Mouse (Mus musculus) frontal cortex, postnatal 25 days (tissue): ENCODE data around the gene Ndrg3.

Experiments
- DNase-seq, 2 experiments: peaks; one replicate each; pipeline ENCODE4 v3.0.0; 2022; ENCODE audit warnings: low spot score in 2 of 2

Ndrg3 gene

DNA sequence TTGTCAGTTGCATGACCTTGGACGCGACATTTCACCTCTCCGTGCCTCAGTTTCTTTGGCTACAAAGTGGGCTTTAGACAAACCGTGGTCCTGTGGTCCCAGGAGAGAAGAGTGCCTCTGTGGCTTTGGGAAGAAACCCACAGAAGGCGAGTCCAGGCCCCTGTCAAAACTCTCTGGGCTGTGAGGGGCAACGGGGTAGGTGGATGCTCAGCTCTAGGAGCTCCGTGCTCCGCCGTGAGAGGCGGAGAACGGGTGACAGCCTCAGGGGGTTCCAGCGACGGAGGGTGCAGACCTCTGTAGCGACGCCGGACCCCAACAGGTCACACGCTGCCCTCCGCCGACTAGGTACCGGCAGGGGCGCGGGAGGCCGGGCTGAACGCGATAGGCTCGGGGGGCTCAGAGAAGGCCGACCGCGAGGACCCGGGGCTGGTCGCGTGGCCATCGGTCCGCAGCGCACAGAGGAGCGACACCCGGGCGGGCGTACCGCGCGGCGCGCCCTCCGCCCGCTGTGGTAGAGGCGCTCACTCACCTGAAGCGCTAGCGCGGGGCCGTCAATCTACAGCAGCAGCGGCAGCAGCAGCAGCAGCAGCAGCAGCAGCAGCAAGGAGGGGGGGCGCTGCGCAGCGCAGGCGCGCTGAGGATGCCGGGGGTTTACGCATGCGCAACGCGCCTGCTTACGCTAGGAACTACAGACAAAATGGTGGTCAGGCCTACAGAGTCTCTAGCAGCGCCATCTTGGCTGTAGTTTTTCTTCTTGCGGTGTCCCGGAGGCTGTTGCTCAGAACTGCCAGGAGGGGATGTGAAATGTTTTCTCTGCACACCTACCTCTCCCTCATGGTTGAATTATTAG, at the start of gene Ndrg3:
Gene Ndrg3 (minus strand): TSS at position 587 of the 850 bp plus-strand sequence.
- peak; percentile 91 to 95 for DNase-seq

DNA sequence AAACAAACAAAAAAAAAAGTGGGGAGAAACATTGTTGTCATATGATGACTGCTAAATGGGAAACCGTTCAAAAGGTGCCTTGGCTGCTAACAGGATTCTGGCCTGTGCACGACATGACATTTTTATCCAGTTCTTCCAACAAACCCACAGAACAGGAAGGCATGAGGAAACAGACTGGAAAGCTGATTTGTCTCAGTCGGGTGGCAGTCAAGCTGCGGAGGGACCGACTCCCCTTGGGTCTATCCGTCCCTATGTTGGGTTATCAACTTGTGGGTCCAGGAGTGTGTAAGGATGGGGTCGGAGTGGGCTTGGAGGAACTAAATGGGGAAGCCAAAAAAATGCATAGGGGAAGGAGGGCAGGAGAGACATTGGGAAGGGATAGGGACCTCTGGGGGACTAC, 49.6 kb upstream of the Ndrg3 start:
- DNase-seq: no peak

DNA sequence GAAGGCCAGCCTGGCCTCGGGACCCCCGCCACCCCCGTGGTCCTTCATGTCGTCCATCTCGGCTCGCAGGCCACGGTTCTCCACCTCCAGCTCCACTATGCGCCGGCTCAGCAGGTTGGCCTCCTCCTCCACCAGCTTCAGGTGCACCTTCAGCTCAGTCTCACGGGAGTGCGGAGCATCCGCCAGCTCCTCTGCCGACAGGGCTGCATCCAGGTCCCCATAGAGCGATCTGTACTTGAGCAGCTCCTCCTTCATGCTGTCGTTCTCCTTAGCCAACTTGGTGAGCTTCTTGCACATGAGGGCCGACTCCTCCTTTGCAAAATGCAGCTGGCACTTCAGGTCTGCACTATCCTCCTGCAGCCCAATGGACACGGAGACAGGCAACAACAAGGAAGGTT, 48.8 kb upstream of the Ndrg3 start:
- no peak for DNase-seq

DNA sequence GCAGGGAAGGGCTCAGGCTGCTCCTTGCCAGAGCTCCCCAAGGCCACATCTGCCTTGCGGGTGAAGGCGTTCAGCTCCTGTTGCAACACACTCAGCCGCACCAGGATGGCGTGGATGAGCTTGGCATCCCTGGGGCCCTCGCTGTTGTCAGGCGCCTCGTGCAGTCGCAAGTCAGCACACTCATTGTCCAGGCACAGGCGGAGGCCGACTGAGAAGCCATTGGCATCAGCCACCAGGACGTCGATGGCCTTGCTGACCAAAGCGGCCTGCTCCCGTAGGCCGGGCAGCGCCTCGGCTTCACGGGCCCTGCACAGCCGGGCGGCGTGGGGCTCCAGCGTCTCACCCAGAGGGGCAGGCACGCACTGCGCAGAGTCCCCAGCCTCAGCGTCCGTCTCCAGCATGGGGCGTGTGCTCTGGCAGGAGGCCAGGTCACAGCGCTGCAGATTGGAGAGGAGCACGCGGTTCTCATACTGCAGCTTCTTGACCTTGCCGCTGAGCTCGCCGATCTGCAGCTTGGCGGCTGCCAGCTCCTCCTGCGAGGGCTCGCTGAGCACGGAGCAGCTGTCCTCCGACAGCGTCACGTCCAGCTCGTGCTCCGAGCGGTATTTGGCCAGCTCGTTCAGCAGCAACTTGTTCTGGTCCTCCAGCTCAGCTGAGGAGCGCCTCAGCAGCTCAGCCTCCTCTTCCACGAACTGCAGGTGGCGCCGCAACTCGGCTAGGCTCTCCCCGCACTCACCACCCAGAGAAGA, 48.2 kb upstream of the Ndrg3 start:
- no peak for DNase-seq

DNA sequence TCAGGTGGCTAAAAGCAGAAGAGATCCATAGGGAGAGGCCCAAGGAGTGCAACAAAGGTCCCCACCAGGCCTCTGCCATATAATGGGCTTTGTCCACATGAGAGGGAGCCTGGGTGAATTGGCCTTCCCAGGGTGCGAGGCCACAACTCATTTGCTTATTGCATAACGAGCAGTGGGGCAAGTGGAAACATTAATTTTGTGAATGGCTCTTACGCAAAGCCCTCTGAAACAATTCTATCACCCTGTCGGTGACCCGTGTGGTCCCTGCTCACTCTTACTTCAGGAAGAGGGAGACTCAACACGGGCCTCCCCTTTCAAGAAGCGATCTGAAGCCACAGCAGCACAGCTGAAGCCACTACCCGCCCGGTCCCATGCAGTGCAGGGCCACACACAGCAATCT, 45.4 kb upstream of the Ndrg3 start:
- no peak for DNase-seq

DNA sequence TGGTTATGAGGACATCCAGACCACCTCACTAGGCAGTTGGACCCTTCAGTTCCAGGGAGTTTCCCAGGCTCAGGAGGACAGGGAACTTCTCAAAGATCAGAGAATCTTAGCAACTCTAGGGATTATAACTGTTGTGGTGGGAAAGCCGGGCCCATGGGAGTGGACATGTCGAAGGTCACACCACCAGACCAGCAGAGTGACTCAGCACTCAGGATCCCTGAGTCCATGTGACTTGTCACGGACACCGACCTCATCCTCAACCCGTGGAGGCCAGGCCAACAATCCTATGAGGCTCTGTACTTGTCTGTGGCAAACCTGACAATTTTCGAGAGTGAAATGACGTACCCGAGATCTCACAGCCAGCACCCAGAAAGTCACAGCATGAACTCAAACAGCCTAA, 44.5 kb upstream of the Ndrg3 start:
- DNase-seq: no peak

DNA sequence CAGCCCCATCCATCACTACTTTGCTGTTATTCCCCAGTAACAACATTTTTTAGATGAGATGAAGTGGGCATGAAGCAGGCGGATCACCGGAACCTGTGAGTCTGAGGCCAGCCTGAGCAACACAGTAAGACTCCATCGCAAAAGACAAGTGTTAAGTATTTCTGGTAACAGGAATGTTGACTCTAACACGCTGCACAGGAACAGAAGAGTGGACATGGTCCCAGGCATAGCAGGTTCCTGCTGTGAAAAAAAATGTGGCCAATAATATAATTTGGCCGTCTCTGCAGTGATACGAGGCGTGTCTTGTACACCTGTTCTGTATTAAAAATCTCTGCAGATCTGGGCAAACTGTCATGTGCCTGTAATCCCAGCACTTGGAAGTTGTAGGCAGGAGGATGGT, 43.5 kb upstream of the Ndrg3 start:
- no peak for DNase-seq

DNA sequence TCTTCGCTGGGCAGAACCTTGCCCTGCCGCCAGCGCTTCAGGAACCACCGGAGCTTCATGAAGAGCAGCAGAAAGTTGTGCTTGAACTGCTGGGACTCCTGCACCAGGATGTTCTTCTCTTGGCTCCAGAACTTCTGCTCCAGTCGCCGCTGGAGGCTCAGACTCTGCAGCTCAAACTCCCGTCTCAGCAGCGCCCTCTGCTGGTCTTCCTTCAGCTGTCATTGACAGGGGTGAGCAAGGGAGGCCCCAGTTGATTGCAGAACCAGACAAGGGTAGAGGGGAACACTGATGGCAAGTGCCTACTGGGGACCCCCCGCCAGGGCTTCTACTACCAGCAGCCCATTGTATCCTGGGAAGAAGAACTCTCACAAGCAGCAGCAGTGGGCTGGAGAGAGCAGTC, 38.9 kb upstream of the Ndrg3 start:
- DNase-seq: peak; percentile 83

DNA sequence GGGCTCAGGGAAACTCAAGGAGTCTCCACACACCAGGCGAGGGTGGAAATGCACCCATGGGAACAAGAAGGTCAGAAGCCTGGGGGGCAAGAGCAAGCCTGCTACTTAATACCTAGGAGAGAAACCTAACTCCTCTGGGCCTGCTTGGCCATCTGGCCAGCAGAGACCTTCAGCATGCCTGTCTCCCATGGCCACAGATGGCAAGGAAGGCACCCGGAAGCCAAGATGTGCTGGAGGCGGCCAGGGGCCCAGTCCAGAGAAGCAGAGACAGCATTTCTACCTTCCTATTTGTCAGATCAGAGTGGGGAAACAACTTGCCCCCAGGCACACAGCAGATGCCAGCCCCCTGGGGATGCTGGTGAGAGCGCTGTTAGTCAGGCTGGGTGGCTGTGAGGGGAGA, 36.4 kb upstream of the Ndrg3 start:
- DNase-seq: no peak

DNA sequence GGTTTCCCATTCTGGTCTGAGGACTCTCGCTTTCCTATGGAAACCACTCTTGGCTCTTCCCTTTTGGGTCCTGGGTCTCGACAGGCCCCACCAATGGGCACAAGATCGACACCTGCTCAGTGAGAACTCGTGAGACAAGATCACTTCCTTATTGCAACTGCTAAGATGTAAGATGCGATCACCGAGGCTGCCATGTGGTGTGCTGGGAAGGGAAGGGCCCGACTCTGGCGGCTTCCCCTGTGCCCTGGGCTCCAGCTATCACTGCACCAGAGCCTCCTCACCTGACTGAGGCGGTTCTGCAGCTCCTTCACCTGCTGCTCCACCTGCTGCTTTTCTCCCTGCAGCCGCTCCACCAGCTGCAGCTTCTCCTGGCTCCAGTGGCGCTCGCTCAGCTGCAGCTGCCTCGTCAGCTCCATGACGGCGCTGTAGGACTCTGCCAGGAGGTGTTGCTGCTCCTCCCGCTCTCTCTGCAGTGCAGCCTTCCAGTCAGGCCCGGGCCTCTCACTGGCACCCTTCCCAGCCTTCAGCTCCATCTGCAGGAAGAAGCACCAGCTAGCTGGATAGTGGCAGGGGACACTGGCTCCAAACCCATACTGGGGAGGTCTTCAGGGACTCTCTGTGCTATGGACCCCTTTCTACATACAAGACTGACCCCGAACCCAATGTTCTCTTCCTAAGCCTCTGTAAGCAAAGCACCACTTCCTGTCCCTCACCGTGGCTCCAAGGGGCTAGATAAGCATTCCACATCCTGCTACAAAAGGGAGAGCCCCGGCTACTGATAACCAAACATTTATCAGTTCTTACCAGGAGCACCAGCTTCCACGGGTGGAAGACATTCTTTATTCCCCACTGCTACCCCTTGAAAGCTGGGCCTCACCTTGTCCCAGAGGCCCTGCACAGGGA, 35.5 kb upstream of the Ndrg3 start:
- DNase-seq: no peak

DNA sequence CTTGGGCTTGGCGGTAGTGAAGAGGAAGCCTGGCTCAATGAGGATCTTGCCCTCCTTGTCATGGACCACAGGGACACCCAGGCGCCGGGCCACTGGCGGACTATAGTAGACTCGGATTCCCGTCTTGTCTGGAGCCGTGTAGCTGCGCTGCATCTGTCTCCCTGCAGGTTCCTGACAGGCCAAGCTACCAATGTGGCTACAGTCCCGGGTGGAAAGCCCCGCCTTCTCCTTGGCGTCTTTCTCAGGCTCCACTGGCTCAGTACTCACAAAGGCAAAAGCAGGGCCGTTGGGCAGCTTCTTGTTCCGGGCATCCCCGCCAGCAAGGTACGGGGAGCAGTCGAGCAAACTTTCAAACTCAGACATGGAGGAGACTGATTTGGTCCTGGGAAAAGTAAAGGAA, 29.3 kb upstream of the Ndrg3 start:
- DNase-seq: no peak

DNA sequence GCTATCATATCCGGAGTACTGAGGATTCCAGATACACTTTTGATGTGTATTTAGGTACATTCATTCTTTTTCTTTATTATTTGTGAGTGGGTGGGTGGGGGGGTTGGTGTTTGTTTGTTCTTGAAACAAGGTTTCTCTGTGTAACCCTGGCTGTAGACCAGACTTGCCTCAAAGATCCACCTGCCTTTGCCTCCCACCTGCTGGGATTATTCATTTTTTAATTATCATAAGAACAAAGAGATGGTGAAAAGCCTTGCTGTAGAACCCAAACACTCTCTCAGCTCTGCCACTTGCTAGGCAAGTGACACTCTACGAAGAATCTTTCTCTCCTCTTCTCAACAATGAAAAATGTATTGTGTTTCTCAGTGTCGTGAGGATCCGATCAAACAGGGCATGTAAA, 27.4 kb upstream of the Ndrg3 start:
- DNase-seq: no peak

DNA sequence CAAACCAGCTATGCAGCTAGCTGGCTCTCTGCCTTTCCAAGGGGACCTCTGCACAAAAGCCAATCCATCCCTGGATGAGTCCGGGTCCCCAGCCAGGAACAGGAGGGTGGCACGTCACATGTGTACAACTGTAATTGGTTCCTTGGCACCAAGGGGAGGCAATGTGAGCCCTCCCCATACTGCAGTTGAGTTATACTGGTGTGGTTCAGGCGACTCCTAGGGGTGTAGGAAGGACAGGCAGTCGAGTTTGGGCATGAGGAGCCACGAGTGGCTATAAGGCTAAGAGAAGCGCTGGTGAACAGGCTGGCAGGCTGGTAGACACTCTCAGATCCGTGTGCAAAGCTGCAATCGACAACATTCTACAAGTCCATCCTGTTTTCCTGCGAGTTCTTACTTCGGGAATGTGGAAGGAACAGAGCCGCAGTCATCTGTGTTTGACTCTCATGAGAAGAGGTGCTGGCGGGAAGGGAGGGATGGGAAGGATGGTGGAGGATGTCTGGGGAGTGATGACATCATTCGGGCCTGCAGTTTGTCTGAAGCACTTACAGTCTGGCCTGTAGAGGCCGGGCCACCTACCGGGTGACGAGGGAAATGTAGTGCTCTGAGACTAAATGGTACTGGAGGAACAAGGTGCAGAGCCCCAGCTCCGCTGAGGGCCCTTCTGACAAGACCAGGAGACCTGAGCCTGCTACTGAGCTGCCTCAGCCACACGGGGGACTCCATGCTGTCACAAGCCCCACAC, 24.8 kb upstream of the Ndrg3 start:
- DNase-seq: no peak

DNA sequence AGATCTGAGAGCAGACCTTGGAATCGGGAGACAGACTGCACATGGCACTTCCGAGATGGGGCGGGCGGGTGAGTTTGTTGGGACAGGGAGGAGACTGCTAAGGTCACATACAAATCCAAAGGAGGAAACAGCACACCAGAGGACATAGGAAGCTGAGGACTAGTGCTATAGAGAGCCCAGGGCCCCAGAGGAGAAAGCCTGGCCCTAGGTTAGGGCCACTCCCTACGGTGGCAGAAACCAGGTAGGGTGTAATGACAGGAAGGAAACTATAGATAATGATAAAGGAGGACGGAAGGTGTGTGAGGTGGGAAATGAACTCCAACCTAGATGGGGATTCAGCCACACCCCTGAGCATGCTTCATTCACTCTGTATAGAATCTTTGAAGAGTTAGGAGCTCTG, 20.5 kb upstream of the Ndrg3 start:
- DNase-seq: no peak

DNA sequence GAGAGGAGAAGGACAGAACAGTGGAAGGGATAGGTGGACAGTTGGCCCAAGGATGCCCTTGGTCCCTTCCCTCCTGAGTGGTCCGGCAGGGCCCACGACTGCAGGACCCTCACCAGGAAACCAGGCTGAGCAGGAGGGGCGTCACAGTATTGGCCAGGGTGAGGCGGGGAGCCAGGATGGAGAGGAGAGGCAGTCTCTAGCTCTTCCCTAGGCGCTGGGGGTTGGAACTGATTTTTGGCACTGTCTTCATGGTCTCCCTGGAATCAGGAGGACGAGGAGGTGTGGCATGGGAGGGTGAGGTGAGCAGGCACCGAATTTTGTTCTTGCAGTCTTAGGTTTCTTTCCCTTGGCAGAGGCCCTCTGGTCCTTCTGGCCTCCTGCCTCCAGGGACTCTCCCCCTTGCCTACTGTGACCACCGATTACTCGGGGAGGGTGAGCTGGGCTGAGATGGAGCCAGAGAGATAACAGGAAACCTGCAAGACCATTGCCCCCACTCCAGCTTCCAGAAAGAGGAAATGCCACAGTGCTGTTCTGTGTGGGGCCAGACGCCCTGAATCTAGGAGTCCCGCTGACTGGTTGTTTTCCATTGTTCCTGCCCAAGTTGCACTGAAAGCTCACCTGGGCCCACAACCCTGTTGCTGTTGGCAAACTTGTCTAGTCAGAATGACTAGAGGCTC, 18.9 kb upstream of the Ndrg3 start:
- no peak for DNase-seq

DNA sequence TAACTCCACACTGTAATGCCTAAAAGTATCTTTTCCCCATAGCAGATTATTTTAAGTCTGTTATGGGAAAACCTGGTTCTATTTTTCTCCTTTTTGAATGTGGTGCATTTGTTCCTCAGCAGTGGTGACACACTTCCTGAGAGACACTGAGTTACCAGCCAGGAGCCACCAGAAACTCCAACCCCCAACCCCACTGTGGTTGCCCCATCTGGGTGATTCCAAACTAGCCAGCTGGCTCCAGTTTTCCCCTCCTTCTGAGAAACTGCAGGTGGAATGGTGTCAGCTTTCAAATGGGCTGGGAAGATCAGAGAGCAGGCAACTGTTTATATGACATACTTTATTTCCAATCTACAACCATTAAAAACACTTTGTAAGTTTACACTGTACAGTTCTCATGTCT, 18.3 kb upstream of the Ndrg3 start:
- DNase-seq: no peak

DNA sequence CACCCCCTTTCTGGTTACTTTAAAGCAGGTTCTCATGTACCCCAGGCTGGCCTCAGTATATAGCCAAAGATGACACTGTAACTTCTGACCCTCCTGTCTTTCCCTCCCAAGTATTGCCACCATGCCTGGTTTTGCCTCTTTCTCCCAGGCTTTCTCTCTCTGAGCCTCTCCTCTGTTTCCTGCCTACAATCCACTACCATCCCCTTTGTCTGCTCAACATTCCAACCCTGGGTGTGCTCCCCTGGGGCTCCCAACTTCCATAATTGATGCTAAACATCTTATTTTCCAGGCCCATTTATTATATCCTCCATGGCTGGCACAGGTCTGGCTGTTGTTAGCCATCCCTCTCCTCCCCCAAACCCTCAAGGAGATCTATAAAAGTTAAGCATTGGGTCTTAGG, 16.7 kb upstream of the Ndrg3 start:
- no peak for DNase-seq

DNA sequence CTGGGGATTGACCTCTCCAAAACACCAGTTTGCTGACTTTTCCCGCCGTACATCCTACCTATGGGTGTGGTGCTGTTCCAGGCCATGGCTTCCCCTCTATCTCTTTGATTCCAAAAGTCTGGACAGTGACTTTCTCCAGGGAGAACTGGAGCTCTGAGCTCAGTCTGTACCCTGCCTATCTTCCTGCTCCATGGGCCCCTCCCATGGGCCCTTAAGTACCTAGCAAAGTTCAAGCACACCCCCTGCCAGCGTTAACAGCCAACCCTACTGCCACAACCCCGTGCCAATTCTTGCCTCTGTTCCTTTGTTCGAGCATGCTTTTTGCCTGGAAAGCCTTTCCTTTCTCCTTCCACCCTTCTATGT, 15.4 kb upstream of the Ndrg3 start:
- no peak for DNase-seq

DNA sequence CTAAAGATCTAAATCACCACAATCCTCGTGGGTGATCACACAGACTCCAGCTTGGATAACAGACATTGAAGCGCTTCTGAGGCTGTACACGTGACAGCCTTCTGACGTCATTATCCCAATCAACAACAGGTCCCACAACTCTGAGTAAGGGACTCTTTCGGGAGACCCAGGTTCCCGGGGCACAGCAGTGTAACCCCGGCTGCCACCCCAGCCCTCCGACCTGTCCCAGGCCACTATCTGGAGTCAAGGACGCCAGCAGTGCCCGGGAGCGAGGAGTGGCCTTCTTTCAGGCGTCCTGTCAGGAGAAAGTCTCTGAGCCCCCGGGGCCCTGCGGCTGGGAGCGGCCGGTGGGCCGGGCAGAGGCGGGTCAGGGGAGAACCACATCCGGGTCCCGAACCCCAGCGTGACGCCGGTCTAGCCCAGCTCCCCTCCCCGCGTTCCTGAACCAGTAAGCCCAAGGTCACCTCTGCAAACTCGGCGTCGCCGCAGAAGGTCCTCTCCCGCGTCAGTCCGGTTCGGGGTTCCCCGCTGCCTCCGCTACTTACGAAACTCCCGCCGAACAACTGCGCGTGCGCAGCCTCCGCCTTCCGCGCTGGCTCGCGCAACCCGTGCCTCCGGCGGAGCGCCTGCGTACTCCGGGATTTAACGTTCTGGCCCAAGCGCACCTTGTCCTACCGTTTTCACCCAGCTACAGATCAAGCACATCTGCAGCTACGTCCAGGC, 14.8 kb upstream of the Ndrg3 start, which contains the start of gene Dsn1:
Gene Dsn1 (minus strand): TSS at position 644 of the 723 bp plus-strand sequence.
- DNase-seq: peak; percentile 84 to 87

DNA sequence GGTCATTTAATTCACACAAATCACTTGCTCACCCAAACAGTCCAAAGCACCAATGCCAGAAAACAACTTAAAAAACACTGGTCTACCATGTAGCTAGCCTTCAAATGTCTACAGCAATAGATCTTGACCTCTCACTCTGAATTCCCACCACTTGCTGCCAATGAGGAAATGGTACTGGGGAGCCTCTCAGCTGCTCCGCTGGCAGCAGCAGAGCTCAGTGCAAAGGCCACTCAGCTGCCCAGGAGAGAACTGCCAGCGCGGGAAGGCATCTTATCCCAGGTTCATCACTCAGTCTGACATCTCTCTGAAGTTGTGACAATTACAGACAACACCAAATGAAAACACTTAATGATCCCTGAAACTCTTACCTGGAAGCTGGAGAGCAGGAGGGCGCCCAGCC, 10.5 kb upstream of the Ndrg3 start:
- no peak for DNase-seq
